Mouse (Mus musculus) neutrophil, adult 5-6 weeks (primary cell): ENCODE measurements at regions not wholly inside any gene's neighbourhood (a gene's known extent, or its start where the extent isn't known, plus 50 kb on each side); places are given as distances from the start of the nearest gene placed in this dataset.

Experiments used
- ATAC-seq: fragments of 151-379, 151-347 bp; 2 replicates; pipeline ENCODE4 v1.8.0; 2017; ENCODE audit warnings: mild to moderate bottlenecking, moderate TSS enrichment; ENCODE audit not compliant: insufficient number of reproducible peaks, poor library complexity, low FRiP score, severe bottlenecking; ENCODE audit errors: extremely low read depth

DNA sequence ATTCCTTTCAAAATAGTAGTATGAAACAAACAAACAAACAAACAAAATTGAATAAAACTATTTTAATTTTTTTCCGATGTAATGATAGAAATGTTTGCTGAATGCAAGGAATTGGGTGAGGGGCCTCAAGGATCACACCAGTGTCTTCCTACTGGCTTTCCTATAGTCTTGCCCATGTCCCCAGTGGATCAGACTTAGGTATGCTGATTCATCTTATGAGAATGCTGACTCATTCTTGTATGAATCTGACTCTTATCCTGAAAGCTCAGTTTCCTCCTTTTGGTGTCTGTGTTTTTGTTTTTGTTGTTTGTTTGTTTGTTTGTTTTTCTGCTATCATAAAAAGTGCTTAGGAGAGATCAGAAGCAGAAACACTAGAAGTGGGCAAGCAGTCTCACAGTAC, 491.7 kb upstream of the Marcks start:
- ATAC-seq: no peak

DNA sequence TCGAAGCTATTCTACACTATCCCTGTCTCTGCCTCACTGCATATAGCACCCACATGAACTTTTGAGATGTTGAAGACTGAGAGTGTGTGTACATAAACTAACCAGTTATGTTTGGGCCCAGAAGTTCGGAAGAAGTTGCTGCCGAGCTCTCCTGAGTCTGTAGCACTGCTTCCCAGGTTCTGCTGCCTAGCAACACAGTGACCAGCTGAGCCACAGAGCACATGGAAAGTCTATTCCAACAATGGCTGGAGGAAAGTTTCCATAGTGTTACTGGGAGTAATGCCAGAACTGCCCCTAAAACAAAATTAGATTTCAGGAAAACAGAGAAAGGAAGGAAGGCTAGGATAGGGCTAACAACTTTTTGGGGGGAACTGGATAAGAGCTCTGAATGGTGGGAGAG, 489.2 kb upstream of the Marcks start:
- no peak for ATAC-seq

DNA sequence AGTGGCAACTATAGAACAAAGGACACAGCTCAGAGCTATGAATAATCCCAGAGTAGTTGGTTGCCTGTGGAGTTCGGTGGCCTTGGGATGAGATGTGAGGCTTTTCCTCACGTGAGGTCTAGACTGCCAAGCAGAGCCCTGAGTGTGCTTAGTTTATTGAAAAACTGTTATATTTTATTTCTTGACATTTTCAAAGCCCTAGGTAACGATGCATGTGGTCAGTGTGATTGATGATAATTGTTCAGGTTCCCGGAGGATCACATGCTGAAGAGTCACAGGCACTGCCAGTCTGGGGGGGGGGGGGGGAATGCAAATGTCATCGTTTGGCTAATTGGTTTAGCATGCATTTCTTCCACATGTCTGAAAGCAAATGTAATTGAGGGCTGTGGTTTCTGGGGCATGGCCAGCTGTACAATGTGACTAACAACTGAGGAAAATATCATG, 488.1 kb upstream of the Marcks start:
- ATAC-seq: no peak

DNA sequence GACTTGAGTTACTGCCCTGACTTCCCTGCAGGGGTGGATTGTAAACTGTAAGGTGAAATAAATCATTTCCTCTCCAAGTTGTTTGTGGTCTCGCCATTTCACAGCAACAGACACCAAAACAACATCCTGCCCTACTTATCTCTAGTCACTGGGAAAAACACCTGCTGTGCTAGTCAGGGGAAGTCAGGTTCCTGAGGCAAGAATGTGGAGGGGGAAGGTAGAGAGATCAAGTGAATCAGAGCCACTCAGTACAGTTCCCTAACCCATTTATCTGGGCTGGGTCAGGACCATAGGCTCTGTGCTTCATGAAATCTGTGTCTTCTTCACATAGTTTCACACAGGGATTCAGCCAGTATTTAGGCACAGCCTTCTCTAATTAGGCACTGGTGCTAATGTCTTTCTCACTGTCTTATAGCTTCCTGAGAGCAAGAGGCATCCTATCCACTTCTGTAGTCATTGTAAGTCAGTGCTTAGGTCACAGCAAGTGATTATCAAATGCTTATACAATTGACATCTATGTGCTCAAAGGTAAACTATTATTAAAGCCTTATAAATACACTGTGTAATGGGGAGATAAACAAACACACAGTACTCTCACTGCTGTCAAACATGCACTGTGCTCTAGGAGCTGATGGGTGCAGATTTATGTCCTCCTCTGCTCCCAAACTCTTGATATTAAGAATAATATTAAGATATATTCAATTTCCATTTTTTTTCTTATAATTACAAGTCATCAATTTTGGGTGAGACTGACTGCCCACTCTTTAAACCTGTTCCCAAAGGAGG, 487.4 kb upstream of the Marcks start:
- no peak for ATAC-seq

DNA sequence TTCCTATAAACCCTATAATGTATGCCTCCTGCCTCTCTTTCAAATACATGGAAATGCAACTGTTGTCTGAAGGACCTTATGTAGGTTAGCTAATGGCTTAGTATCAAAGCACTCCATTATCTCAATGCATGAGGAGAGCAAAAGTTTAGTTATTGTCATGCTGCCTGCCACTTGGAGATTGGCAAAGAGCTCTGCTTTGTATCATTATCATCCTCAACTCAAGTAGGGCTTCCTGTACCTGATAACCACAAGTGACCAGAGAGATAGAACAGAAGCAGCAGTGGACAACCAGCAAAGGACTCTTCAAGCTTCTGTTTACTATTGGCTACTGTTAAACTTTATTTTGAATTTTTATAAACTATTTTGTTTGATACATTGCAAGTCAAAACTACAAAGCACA, 484.3 kb upstream of the Marcks start:
- ATAC-seq: no peak

DNA sequence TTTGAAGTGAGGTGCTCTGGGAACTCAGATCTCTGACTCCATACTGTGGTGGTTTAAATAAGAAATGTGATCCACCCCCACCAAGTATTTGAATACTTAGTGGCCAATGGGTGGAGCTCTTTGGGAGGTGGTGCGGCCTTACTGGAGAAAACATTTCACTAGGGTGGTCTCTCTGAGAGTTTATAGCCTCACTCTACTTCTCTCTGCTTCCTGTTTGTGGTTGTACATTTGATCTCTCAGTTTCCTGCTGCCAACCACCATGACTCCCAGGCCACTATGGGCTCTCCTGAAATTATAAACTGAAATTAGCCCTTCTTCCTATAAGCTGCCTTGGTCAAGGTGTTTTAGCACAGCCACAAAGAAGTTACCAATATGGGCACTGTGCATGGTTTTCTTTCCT, 479.9 kb upstream of the Marcks start:
- no peak for ATAC-seq

DNA sequence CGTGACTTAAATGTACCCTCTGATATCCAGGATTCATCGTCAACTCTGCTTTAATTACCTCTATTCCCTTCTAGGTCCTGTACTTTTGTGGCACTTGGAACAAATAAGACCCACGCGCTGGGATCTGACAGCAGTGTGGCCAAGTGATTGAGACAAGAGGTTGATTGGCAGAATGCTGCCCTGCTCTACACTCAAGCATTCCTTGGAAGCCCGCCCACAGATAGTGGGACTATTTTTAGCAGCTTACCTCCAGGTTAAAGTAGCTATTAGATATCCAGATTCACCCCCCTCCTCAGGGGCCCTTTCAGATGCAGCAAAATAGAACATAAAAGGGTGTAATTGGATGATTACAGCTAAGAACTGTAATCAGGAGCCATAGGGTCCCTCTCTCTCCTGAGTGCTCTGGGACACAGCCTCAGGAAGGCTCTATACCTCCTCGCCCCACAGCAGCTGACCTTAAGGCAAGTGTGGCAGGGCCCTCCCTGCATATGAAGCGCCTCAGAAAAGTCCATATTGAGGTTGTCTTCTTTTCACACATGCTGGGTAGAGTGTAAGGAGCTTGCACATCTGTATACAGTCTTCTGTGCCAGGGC, 479.1 kb upstream of the Marcks start:
- no peak for ATAC-seq

DNA sequence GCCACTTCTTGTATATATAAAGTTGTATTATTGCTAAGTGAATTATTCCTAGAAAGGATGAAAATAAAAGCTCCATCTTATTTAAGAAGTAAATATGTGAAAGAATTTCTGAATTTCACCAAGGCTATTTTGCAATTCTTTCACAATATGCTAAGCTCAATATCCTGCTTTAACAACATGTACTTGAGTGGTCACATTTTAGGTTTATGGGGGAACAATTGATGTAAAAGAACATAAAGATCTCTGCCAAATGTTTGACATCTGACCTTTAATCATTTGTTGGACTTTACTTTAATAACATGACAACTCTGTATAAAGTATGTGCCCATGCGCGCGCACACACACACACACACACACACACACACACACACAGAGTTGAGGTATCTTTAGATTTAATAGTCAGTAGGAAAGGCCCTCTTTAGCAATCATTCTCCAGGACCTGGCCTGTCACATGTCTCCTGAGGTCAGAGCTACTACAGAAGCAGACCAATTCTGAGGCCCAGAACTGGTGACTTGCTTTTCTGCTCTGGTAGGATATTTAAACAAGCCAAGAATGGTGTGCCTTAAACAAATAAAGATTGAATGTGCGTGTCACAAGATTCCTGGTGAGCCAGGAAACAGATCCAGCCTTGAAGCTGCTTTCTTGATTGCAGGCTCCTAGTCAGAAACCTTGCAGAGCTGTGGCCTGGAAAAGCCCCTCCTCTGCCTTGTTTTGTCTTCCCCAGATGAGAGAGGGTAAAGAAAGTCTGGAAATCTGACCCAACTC, 477.4 kb upstream of the Marcks start:
- ATAC-seq: no peak

DNA sequence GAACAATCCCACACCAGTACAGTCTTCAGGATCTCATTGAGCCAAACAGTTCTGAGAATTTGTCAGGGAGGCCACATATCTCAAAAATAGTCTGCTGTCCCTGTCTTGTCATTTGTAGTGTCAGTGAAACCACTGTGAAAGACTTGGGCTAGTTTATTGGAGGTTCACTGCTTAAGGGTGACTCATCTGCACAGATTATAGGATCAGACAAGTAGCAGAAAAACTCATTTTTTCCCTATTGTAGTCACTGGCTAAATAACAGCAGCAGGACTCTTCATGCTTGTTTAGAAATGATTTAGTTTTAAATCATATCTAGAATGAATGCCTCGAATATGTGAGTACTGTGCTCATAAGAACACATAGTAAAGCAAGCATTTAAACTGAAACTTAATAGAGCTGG, 475.2 kb upstream of the Marcks start:
- ATAC-seq: no peak

DNA sequence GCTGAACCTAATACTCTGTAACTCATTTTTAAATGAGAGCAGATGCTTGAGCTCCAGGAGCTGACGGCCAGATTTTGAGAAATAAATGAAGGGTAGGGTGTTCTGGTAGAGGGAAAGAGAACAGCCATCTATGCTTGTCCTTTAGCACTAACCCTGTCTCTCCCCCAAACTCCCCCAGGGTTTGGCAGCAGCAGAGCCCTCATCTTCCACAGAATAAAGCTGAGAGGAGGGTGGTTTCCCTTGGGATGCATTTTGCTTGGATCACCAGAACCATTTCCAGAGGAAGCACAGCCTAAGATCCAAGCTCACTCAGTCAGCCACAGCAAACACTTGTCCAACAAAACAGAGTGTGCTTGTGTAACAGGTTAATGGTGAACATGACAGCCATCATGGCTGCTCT, 464.8 kb upstream of the Marcks start:
- no peak for ATAC-seq

DNA sequence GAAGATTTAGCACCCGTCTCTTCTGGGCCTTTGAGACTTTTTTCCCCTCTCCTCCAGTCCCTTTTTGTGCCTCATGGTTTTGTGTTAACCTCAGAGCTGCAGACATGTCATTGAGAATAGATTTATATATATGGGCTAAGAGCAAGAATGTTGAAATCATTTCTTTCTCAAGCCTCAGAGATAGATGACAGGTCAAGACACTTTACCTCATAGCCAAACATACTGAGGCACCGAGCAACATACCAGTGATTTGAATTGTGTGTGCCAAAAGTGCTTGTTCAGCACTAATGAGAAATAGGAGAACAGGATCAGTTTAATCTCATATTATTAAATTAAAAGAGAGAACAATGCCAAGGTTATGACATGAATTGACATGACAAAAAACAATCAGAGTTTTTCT, 464.2 kb upstream of the Marcks start:
- ATAC-seq: no peak

DNA sequence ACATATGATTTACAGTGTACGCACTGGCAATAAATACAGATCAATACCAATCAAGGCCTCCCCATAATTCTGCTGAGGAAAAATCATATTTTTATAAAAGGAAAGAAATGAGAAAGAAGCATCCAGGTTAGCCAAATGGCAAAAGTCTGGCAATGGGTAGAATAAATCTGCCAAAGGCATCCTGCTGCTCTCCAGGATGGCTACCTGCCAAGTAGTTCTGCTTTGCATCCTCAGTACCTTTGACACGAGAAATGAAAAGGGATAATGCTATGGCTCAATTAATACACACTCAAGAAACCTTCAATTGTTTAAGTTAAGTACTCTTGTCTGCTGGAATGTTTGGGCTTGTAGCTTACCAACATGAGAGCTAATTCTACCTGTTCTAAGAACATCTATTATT, 451.2 kb upstream of the Marcks start:
- no peak for ATAC-seq

DNA sequence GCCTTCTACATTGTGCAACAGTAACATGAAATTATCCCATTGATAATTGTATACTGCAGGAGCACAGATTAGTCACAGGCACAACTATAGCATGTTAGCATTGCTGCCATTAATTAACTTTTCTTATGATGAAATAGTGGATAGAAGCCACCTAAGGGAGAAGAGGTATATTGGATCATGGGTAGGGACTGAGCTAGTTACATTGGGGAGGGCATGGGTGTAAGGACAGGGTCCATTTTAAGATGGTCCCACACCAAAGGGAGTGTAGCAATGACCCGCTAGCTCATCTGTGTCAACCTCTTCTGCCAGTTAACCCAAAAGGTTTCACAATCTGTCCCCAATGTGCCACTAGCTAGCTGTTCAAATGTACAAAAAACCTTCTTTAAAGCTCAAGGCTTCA, 450.3 kb upstream of the Marcks start:
- no peak for ATAC-seq

DNA sequence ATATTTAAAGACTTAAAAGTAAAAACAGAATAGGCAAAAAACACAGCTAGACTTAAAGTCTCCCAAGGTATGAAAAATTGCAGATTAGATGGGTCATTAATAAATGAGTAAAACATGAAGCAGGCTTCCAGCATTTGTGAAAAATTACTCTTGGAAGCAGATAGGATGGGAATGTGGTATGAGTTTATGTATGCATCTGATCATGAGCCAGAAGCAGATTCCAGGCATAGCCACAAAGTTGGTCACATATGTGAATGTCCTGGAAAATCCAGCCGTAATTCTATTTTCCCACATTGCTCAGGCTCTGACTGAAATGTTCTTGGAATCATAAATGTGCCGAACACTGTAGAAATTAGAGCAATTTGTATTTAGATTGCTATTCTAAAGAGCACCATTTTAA, 432.5 kb upstream of the Marcks start:
- ATAC-seq: no peak

DNA sequence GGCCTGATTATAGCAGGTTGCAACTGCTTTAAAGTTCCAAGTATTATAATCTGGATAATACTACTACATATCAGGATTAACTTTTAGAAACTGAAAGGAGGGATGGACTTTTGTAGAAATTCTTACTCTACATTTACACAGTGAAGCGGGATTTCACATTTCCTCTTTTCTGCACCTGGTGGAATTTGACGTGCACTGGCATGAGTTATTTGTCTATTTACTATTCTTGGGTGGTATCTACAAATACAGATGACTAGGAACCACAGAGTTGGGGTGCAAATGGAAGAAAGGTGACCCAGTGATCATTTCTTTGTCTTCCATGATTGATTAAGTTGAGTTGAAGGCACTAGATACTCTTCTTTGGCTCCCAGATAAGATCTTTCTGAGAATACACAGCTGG, 423.0 kb upstream of the Marcks start:
- ATAC-seq: 0 out of 2 replicates have a peak, but pooled peaks have one; percentile 23

DNA sequence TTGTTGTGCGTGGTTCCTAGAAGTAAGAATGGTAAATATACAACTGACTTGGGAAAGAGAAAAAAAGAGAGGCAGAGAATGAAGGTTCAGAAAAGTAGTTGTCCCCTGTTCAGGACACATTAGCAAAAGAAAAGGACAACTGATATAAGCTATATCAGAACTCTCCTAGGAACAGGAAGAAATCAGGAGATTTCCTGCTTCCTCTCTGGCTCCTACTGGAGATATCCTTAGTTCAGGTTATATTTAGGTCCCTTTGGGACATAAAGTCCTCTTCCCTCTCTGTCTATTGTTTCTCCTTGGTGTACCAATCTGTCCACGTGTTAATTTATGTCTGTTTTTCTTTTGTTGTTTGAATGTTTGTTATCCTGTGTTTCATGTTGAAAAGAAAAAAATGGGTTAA, 410.7 kb upstream of the Marcks start:
- no peak for ATAC-seq

DNA sequence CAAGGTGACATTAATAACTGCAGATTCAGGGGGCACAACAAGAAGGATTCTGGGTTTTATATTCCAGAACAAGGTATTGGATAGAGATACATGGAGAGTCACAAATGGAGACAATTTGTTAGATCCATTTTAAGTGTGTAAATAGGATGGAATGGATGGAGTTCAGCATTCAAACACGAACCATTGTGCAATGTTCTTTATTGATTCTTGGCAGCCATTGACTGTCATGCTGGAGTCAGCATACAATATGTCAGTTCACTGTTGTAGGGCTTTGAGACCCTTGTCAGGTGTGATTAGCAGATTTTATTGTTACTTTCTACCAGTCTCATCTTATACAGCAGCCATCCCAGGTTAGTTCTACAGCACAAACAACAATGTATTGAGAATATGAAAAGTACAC, 402.0 kb upstream of the Marcks start:
- no peak for ATAC-seq

DNA sequence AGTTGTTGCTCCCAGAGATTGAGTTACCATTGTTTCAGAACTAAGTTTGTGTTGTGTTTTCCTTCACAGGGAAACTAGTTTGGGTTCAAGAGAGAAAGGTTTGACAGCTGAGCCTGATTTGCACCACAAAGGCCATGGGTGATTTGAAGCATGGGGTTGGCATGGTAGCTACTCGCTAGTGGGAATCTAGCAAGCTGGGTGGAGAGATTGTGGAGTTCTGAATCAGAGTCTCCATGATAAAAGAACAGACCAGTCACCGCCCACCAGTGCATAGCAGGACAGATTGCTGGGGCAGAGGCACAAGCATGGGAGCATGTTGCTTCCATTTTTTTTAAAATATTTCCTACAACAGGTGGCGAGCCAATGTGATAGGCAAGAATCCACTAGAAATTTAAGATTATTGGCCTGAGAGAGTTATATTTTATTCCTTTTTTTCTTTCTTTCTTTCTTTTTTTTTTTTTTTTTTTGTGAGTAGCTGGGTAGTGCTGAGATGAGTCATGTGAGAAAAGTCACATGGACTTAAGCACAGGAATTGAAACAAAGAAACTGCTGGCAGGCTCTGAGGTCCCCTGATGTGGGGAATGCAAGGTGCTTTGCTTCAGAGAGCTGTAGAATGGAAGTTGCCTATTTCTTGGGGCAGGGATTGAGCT, 367.4 kb upstream of the Marcks start:
- no peak for ATAC-seq

DNA sequence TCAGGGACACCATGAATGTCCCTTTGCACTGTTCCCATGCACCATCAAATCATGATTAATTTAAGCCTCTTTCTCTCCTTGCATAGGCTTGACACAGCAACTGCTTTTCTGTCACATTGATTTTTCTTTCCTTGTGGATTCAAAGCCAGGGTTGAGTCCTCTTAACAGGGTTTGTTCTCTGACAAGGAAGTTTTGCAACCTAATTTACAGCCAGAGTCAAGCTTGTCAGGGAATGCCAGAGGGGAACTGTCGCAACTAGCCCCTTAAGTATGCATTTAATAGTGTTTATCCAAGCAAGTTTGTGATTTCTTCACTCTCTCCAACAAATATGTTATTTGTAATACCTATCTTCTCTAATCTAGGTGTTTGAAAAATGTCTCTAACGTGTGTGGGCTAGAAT, 365.7 kb upstream of the Marcks start:
- no peak for ATAC-seq

DNA sequence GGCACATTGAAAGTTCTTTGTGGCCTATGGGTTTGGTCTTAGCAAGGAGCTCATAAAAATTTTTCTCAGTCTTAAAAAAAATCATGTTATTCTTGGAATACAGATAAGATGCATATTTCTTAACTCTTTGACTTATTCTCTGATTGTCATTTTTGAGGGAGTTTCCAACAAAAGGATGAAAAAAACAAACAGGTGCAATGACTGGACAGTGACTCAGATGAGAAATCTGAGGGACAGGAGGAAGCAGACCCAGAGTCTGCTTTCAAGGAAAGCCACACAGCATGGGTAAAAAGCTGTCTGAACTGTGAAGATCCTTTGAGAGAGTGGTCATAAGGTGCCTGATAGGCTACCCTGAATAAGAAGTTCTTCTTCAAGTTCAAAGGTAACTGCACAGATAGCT, 363.8 kb upstream of the Marcks start:
- no peak for ATAC-seq
